Mouse (Mus musculus) forebrain, embryonic 15.5 days (tissue): ENCODE measurements around the gene Bpgm. TPM values are rescaled to one million over a fixed set of nuclear protein-coding genes. Genes with fewer than 3 reads are reported as not detected.

Experiments
- ATAC-seq: fragments of 200-750 bp; cut with Nextera tagmentation; replicated peaks from 2 replicates; pipeline ENCODE4 v1.8.0; 2017; ENCODE audit warnings: mild to moderate bottlenecking, moderate TSS enrichment, moderate library complexity
- H3K27ac ChIP-seq: fragments of 300-500 bp; sonication (generic); replicated peaks from 2 replicates; pipeline ENCODE4 v1.5.1; 2015; ENCODE audit warnings: mild to moderate bottlenecking, inconsistent platforms
- H3K27me3 ChIP-seq: fragments of 300-500 bp; sonication (generic); 2 replicates; pipeline ENCODE4 v1.6.1; 2015; ENCODE audit warnings: inconsistent platforms
- H3K36me3 ChIP-seq: fragments of 300-500 bp; sonication (generic); 2 replicates; pipeline ENCODE4 v1.6.1; 2015; ENCODE audit warnings: mild to moderate bottlenecking, inconsistent platforms
- H3K4me1 ChIP-seq: fragments of 300-500 bp; sonication (generic); 2 replicates; pipeline ENCODE4 v1.6.1; 2015; ENCODE audit warnings: inconsistent platforms
- H3K4me2 ChIP-seq: fragments of 300-500 bp; sonication (generic); replicated peaks from 2 replicates; pipeline ENCODE4 v1.6.1; 2015; ENCODE audit warnings: mild to moderate bottlenecking, inconsistent platforms
- H3K4me3 ChIP-seq: fragments of 300-500 bp; sonication (generic); 2 replicates; pipeline ENCODE4 v1.5.1; 2015; ENCODE audit warnings: mild to moderate bottlenecking, inconsistent platforms
- H3K9ac ChIP-seq: fragments of 300-500 bp; sonication (generic); replicated peaks from 2 replicates; pipeline ENCODE4 v1.6.1; 2015; ENCODE audit warnings: mild to moderate bottlenecking, inconsistent platforms
- H3K9me3 ChIP-seq: fragments of 300-500 bp; sonication (generic); 2 replicates; pipeline ENCODE4 v1.6.1; 2016; ENCODE audit warnings: inconsistent platforms
- WGBS: fragments of 180-500 bp; shearing (Covaris S2); methylation state at CpG from one replicate; pipeline ENCODE4 v1.1.7; 2015; ENCODE audit warnings: mixed read lengths; 5-methylcytosine and 5-hydroxymethylcytosine counted together
- polyA plus RNA-seq: library from polyadenylated mRNA; unstranded; fragments of >200 nt; fragmentation: Nextera tagmentation; extraction: Ambion mirVana; gene quantifications from 2 replicates; pipeline ENCODE4 v1.2.1, GENCODE M21; 2015

The Bpgm gene
- polyA plus RNA-seq, 1 experiment from 2014 or later = 73.0 TPM

DNA sequence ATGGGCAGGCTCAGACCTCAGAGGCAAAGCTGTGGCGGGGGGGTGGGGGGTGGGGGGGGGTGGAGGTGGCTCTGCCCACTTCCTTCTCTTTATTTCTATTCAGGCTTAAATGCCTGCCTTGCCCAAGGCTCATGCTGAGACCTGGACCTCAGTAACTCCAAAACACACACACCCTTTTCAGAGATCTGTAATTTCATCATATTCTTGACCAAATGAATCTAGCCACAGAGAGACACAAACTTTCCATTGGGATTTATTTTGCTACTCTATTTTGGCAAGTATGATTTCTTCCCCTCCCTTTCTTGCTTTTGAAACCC lies 39.7 kb downstream of the Bpgm start:
- no peak overlapping the region for H3K4me3 ChIP-seq
- no peak overlapping the region for H3K9ac ChIP-seq
- no peaks in the 10 kb centered on the region for H3K36me3 ChIP-seq
- H3K4me1 ChIP-seq = peaks cover 4% of the 10 kb centered on the region; the same call in 1 of the 2 replicates
- no peak overlapping the region for H3K4me2 ChIP-seq
- H3K9me3 ChIP-seq = no peaks in the 10 kb centered on the region
- no peak overlapping the region for H3K27ac ChIP-seq
- ATAC-seq = no peak
- WGBS = 43% methylated on average over 1 of the region's 1 CpGs
- H3K27me3 ChIP-seq = no peaks in the 10 kb centered on the region

DNA sequence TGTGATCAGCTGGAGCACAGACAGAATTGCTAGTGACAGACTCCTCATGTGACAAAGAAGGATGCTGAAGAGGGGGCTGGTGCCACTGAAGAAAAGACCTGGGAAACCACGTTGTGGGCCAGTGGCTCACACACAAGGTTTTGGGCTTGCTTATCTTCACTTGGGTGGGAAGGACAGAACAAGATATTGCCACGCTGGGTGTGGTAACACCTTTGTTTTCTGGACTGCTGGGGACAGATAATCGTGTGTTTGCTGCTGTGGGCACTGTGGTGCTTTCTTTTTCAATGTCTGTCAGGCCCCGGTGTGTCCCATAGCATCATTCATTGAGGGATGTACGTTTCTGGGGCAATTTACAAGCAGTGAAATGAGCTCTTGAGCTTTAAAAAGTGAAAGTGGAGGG lies 41.7 kb downstream of the Bpgm start:
- Histone ChIP-seq H3K4me1 (peaks cover 4% of the 10 kb centered on the region; the same call in 1 of the 2 replicates), H3K4me2 (no peak overlapping the region), H3K4me3 (no peak overlapping the region), H3K9me3 (no peaks in the 10 kb centered on the region), H3K9ac (no peak overlapping the region), H3K27me3 (no peaks in the 10 kb centered on the region), H3K27ac (no peak overlapping the region), H3K36me3 (no peaks in the 10 kb centered on the region)
- 81% methylated on average over 5 of the region's 5 CpGs for WGBS
- ATAC-seq = no peak

DNA sequence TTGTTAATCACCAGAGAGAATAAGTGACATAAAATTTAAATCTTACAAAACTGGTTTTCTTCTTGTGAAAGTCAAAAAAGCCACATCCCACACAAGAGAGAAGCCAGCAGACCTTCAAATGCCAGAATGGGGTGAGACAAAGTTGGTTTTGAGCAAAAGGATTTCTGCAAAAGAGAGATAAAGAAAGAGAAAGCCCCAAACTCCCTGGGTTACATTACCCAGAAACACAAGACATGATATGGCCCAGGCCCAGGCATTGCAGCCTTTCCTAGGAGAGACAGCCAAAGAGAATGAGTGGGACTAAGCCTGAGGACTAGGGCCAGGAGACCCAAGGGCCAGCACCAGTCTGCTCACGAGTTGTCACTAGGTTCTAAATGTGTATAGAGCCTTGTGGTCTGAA lies 43.1 kb downstream of the Bpgm start:
- 88% methylated on average over 1 of the region's 1 CpGs for WGBS
- ATAC-seq = no peak
- no peak overlapping the region for H3K27ac ChIP-seq

GRCm38 (mm10) chr6:34520491-34520890 lies 44.5 kb downstream of the Bpgm start:
- no peaks in the 10 kb centered on the region for H3K36me3 ChIP-seq
- WGBS = 68% methylated on average over 2 of the region's 2 CpGs
- no peak overlapping the region for H3K9ac ChIP-seq
- no peaks in the 10 kb centered on the region for H3K9me3 ChIP-seq
- H3K4me2 ChIP-seq = no peak overlapping the region
- H3K4me3 ChIP-seq = no peak overlapping the region
- H3K27ac ChIP-seq = no peak overlapping the region
- no peak for ATAC-seq
- no peaks in the 10 kb centered on the region for H3K4me1 ChIP-seq
- H3K27me3 ChIP-seq = no peaks in the 10 kb centered on the region

More for the DNA sequence above, 43.1 kb downstream of the Bpgm start:
- Histone ChIP-seq H3K9ac (no peak overlapping the region), H3K9me3 (no peaks in the 10 kb centered on the region), H3K27me3 (no peaks in the 10 kb centered on the region), H3K4me2 (no peak overlapping the region), H3K4me3 (no peak overlapping the region), H3K36me3 (no peaks in the 10 kb centered on the region), H3K4me1 (peaks cover 4% of the 10 kb centered on the region; the same call in 1 of the 2 replicates)

GRCm38 (mm10) chr6:34520912-34521311 lies 44.9 kb downstream of the Bpgm start:
- H3K4me1 ChIP-seq = no peaks in the 10 kb centered on the region
- no peaks in the 10 kb centered on the region for H3K27me3 ChIP-seq
- ATAC-seq = no peak
- no peak overlapping the region for H3K27ac ChIP-seq
- no peak overlapping the region for H3K4me3 ChIP-seq
- 28% methylated on average over 6 of the region's 6 CpGs for WGBS
- no peaks in the 10 kb centered on the region for H3K9me3 ChIP-seq
- H3K36me3 ChIP-seq = no peaks in the 10 kb centered on the region
- H3K4me2 ChIP-seq = no peak overlapping the region
- H3K9ac ChIP-seq = no peak overlapping the region

DNA sequence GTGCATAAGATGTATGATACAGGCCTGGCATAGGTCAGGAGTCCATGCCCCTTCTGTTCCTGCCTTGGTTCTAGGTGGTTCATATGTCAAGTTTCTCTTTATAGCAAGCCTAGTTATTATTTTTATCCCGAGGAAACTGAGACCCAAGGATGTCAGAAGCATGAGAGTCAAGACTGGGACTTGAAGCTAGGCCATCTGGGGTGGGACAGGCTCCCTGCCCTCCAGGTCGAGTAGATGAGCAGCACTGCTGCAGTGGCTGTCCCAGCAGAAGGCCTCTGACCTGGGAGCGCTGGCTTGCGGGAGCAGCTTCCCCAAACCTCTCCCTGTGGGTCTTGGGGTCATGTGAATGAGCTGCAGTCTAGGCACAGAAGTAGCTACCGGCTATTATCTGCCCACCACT lies 47.5 kb downstream of the Bpgm start:
- no peak overlapping the region for H3K4me3 ChIP-seq
- no peaks in the 10 kb centered on the region for H3K4me1 ChIP-seq
- no peak for ATAC-seq
- WGBS = 81% methylated on average over 5 of the region's 5 CpGs
- no peak overlapping the region for H3K4me2 ChIP-seq
- H3K9me3 ChIP-seq = no peaks in the 10 kb centered on the region
- H3K9ac ChIP-seq = no peak overlapping the region
- no peaks in the 10 kb centered on the region for H3K36me3 ChIP-seq
- no peaks in the 10 kb centered on the region for H3K27me3 ChIP-seq
- H3K27ac ChIP-seq = no peak overlapping the region

GRCm38 (mm10) chr6:34525499-34525924 lies 49.5 kb downstream of the Bpgm start:
- H3K27ac ChIP-seq = no peak overlapping the region
- no peak overlapping the region for H3K4me2 ChIP-seq
- no peaks in the 10 kb centered on the region for H3K9me3 ChIP-seq
- no peaks in the 10 kb centered on the region for H3K27me3 ChIP-seq
- no peak overlapping the region for H3K9ac ChIP-seq
- 87% methylated on average over 1 of the region's 1 CpGs for WGBS
- no peak overlapping the region for H3K4me3 ChIP-seq
- no peaks in the 10 kb centered on the region for H3K36me3 ChIP-seq
- no peak for ATAC-seq
- no peaks in the 10 kb centered on the region for H3K4me1 ChIP-seq

DNA sequence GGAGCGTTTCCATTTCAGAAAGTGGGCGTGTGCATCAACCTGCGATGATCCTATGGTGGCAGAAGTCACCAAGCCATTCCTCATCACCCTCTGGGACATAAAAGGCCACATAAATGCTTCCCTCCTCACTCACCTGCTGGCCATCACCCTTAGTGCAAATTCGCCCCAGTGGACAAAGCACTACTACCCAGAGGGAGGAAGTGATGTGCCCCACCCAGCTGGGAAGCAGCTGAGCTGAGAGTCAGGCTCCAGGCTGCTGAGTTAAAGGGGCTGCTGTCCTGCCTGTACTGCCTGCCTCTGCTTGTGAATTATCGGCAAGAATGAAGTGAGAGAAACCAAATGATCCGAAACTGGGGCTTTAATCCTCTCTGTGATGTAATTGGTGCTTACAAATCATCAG lies 49.9 kb downstream of the Bpgm start:
- no peaks in the 10 kb centered on the region for H3K27me3 ChIP-seq
- no peaks in the 10 kb centered on the region for H3K36me3 ChIP-seq
- ATAC-seq = no peak
- H3K9me3 ChIP-seq = no peaks in the 10 kb centered on the region
- H3K4me3 ChIP-seq = no peak overlapping the region
- H3K9ac ChIP-seq = no peak overlapping the region
- H3K4me2 ChIP-seq = no peak overlapping the region
- H3K27ac ChIP-seq = no peak overlapping the region
- 78% methylated on average over 6 of the region's 6 CpGs for WGBS
- no peaks in the 10 kb centered on the region for H3K4me1 ChIP-seq

DNA sequence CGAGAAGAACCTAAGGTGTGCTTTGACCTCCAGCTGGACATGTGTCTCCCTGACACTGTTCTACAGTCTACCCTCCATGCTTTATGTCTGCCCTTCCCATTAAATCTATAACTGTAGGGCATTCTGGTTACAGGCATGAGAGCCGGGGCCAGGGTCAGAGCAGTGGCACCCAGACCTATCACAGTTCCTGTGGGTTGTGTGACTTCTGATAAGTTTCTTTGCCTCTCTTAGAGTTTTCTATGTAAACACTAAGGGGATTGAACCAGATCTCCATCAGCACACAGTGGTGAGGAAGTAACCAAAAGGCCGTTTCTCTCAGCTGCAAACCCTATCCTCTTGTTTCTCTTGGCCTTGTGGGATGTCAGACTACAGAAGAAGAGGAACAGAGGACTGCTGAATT lies 50.4 kb downstream of the Bpgm start:
- H3K27me3 ChIP-seq = no peaks in the 10 kb centered on the region
- H3K4me3 ChIP-seq = no peak overlapping the region
- H3K27ac ChIP-seq = no peak overlapping the region
- WGBS = 83% methylated on average over 3 of the region's 3 CpGs
- H3K36me3 ChIP-seq = no peaks in the 10 kb centered on the region
- no peak overlapping the region for H3K4me2 ChIP-seq
- no peak for ATAC-seq
- H3K4me1 ChIP-seq = no peaks in the 10 kb centered on the region
- H3K9ac ChIP-seq = no peak overlapping the region
- H3K9me3 ChIP-seq = no peaks in the 10 kb centered on the region

DNA sequence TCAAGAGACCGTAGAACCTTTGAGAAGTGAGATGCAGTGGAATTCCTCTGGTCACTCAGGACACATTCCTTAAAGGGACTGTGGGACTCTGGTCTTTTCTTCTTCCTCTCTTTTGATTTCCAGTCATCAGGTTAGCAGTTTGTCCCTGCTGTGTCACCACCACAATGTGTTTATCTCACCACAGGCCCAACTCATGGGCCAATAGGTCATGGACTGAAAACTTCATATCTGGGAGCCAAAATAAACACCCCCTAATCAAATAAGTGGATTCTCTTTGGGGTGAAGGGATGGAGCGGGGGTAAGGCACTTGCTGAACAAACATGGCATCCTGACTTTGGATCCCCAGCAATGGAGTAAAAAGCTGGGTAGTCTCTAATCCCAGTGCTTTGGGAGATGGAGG lies 52.1 kb downstream of the Bpgm start:
- no peaks in the 10 kb centered on the region for H3K27me3 ChIP-seq
- no peak for ATAC-seq
- no peaks in the 10 kb centered on the region for H3K4me1 ChIP-seq
- H3K27ac ChIP-seq = no peak overlapping the region
- 95% methylated on average over 2 of the region's 2 CpGs for WGBS
- H3K9ac ChIP-seq = no peak overlapping the region
- no peaks in the 10 kb centered on the region for H3K36me3 ChIP-seq
- no peak overlapping the region for H3K4me2 ChIP-seq
- H3K4me3 ChIP-seq = no peak overlapping the region
- no peaks in the 10 kb centered on the region for H3K9me3 ChIP-seq

- H3K4me3 ChIP-seq = no peak overlapping the region
- H3K9ac ChIP-seq = no peak overlapping the region
- H3K27me3 ChIP-seq = no peaks in the 10 kb centered on the region
- no peaks in the 10 kb centered on the region for H3K9me3 ChIP-seq
- H3K4me1 ChIP-seq = no peaks in the 10 kb centered on the region
- no peak overlapping the region for H3K4me2 ChIP-seq
- no peak overlapping the region for H3K27ac ChIP-seq
- 77% methylated on average over 3 of the region's 3 CpGs for WGBS
- no peaks in the 10 kb centered on the region for H3K36me3 ChIP-seq
- no peak for ATAC-seq
These were observed 54.0 kb downstream of the Bpgm start for GRCm38 (mm10) chr6:34529992-34530391.

- H3K36me3 ChIP-seq = no peaks in the 10 kb centered on the region
- H3K4me2 ChIP-seq = no peak overlapping the region
- H3K27me3 ChIP-seq = no peaks in the 10 kb centered on the region
- ATAC-seq = no peak
- H3K27ac ChIP-seq = no peak overlapping the region
- no peaks in the 10 kb centered on the region for H3K9me3 ChIP-seq
- no peaks in the 10 kb centered on the region for H3K4me1 ChIP-seq
- H3K9ac ChIP-seq = no peak overlapping the region
- WGBS = 86% methylated on average over 1 of the region's 1 CpGs
- no peak overlapping the region for H3K4me3 ChIP-seq
These were observed 57.0 kb downstream of the Bpgm start for GRCm38 (mm10) chr6:34533055-34533454.

DNA sequence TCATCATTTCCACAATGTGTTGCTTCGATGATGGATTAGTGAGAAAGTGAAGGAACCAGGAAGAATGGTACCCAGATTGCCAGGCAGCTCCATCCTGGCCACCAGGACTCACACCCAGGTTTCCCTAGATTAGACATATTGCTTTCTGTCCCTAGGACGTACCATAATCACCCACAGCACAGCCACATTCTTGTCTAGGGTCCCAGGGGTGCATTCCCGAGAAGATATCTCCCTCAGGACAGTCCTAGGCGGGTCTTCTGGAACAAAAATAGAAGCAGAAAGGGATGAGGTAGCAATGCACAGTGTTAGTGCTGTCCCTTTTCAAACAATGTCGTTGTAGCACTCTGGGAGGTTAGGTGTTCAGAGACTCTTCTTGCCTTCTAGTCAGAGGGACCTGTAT lies 57.9 kb downstream of the Bpgm start:
- ATAC-seq = no peak
- Histone ChIP-seq H3K9me3 (no peaks in the 10 kb centered on the region), H3K4me1 (no peaks in the 10 kb centered on the region), H3K9ac (no peak overlapping the region), H3K27me3 (no peaks in the 10 kb centered on the region), H3K4me3 (no peak overlapping the region), H3K27ac (no peak overlapping the region), H3K4me2 (no peak overlapping the region), H3K36me3 (no peaks in the 10 kb centered on the region)
- 80% methylated on average over 5 of the region's 5 CpGs for WGBS
